Mouse (Mus musculus): ENCODE data around the gene Btbd9.

DNA sequence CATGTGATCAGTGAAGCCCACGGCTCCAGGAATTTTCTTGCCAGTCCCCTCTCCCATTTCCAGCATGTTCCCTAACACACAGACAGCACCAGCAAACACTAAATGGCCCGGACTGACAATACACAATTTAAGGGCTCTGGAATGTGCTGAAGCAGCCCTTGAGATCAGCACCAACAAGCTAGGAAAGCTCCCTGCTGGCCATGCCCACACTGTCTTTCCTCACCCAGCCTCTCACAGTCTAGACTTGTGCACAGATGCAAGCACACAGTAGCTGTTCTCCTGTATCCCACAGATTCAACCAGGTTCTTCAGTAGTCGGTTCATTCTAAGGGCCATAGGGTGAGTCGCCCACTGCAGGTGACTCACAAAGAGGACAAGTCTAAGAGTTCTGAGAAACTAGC is 263.6 kb downstream of the Btbd9 start:
- no peak for TF ChIP-seq CTCF (IDR thresholded peaks at IDR 0.05; ENCODE audit: low read depth, low read length)
- TF ChIP-seq POLR2A (IDR thresholded peaks at IDR 0.05; ENCODE audit: extremely low read depth, insufficient read depth, low read length), result no peak
